Mouse (Mus musculus): ENCODE results near the gene Hcar1. TPM values are rescaled to one million over a fixed set of nuclear protein-coding genes. Genes with fewer than 3 reads are reported as not detected.

Gene Hcar1
- polyA plus RNA-seq, 2 experiments, result 0.21 to 0.52 TPM

GRCm38 (mm10) chr5:123842221-123842934, 37.4 kb downstream of the Hcar1 start:
- 69% methylated on average over 11 of the region's 11 CpGs for WGBS
- ATAC-seq (ENCODE audit: low FRiP score, low read depth), result no peak
- TF ChIP-seq POLR2A (IDR thresholded peaks at IDR 0.05; ENCODE audit: borderline replicate concordance, extremely low read depth, insufficient read depth, insufficient read length), result no peak
- no peak for DNase-seq (ENCODE audit: low spot score)
- no peaks in the 10 kb centered on the region for H3K27me3 ChIP-seq (ENCODE audit: control insufficient read depth, insufficient read depth, low read length)
- no peak overlapping the region for H3K4me2 ChIP-seq (replicated peaks; ENCODE audit: low read depth, low read length, severe bottlenecking)
- H3K4me3 ChIP-seq (replicated peaks; ENCODE audit: low read length), result no peak overlapping the region
- no peaks in the 10 kb centered on the region for H3K4me1 ChIP-seq (ENCODE audit: control insufficient read depth, insufficient read depth, low read length)
- no peak overlapping the region for H3K9ac ChIP-seq (ENCODE audit: low read depth, low read length, severe bottlenecking)
- no peaks in the 10 kb centered on the region for H3K9me3 ChIP-seq (ENCODE audit: control insufficient read depth, low read length)
- no peaks in the 10 kb centered on the region for H3K36me3 ChIP-seq (ENCODE audit: control insufficient read depth, insufficient read depth, low read length)
- no peak overlapping the region for H3K27ac ChIP-seq (replicated peaks; ENCODE audit: low read depth, low read length)

GRCm38 (mm10) chr5:123837371-123837770, 42.4 kb downstream of the Hcar1 start:
- 0 out of 2 replicates have a peak overlapping the region, but pooled peaks have one; percentile 17 for H3K9ac ChIP-seq (ENCODE audit: low read depth, low read length, severe bottlenecking)

DNA sequence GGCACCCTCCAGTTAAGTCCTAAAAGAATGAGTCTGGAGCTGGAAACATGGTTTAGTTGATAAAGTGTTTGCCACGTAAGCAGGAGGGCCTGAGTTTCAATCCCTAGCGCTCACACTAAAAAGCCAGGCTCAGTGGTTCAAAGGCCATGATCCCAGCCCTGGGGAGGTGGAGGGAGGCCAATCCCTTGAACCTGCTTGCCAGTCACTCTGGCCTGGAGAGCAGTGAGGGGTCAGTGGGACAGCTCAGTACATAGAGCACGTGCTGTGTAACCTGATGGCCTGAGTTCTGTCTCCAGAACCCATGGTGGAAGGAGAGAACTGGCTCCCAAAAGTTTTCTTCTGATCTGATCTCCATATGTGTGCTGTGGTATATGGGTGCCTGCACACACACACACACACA, 45.0 kb downstream of the Hcar1 start:
- no peak for TF ChIP-seq POLR2A (IDR thresholded peaks at IDR 0.05; ENCODE audit: borderline replicate concordance, extremely low read depth, insufficient read depth, insufficient read length)
- H3K9ac ChIP-seq (ENCODE audit: low read depth, low read length, severe bottlenecking), result no peak overlapping the region
- ATAC-seq (ENCODE audit: low FRiP score, low read depth), result no peak
- H3K4me3 ChIP-seq (replicated peaks; ENCODE audit: low read length), result no peak overlapping the region
- 91% methylated on average over 3 of the region's 3 CpGs for WGBS
- no peaks in the 10 kb centered on the region for H3K27me3 ChIP-seq (ENCODE audit: control insufficient read depth, insufficient read depth, low read length)
- no peak for DNase-seq (ENCODE audit: low spot score)
- H3K9me3 ChIP-seq (ENCODE audit: control insufficient read depth, low read length), result no peaks in the 10 kb centered on the region
- no peak overlapping the region for H3K27ac ChIP-seq (replicated peaks; ENCODE audit: low read depth, low read length)
- H3K4me1 ChIP-seq (ENCODE audit: control insufficient read depth, insufficient read depth, low read length), result no peaks in the 10 kb centered on the region
- no peaks in the 10 kb centered on the region for H3K36me3 ChIP-seq (ENCODE audit: control insufficient read depth, insufficient read depth, low read length)
- no peak overlapping the region for H3K4me2 ChIP-seq (replicated peaks; ENCODE audit: low read depth, low read length, severe bottlenecking)

More at GRCm38 (mm10) chr5:123837371-123837770, 42.4 kb downstream of the Hcar1 start:
- no peaks in the 10 kb centered on the region for H3K4me1 ChIP-seq (ENCODE audit: control insufficient read depth, insufficient read depth, low read length)
- no peaks in the 10 kb centered on the region for H3K9me3 ChIP-seq (ENCODE audit: control insufficient read depth, low read length)
- no peak for ATAC-seq (ENCODE audit: low FRiP score, low read depth)
- H3K4me2 ChIP-seq (replicated peaks; ENCODE audit: low read depth, low read length, severe bottlenecking), result no peak overlapping the region
- no peak for DNase-seq (ENCODE audit: low spot score)
- WGBS, result 55% methylated on average over 4 of the region's 4 CpGs
- no peaks in the 10 kb centered on the region for H3K36me3 ChIP-seq (ENCODE audit: control insufficient read depth, insufficient read depth, low read length)
- H3K4me3 ChIP-seq (replicated peaks; ENCODE audit: low read length), result no peak overlapping the region
- no peak for TF ChIP-seq POLR2A (IDR thresholded peaks at IDR 0.05; ENCODE audit: borderline replicate concordance, extremely low read depth, insufficient read depth, insufficient read length)
- H3K27me3 ChIP-seq (ENCODE audit: control insufficient read depth, insufficient read depth, low read length), result no peaks in the 10 kb centered on the region
- H3K27ac ChIP-seq (replicated peaks; ENCODE audit: low read depth, low read length), result no peak overlapping the region

DNA sequence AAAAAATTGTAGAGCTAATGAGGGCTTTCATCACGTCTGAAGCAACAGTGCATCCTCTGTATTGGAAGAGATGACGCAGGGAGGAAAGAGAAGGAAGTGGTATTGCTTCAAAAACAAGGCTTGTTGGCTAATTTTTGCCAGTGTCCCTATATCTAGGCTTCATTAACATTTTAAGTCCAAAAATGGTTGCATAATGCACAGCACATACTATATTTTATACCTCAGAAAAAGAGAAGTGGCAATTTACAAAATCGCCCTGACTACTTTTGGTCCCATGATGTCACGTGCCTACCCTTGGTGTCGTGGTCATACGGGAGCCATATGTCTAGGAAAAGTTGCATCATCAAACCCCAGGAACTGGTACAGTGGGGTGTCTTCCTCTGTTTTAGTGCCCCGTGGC, 47.5 kb downstream of the Hcar1 start:
- no peak overlapping the region for H3K27ac ChIP-seq (replicated peaks; ENCODE audit: low read depth, low read length)
- ATAC-seq (ENCODE audit: low FRiP score, low read depth) (no peak), DNase-seq (ENCODE audit: low spot score) (no peak)
- no peak overlapping the region for H3K4me2 ChIP-seq (replicated peaks; ENCODE audit: low read depth, low read length, severe bottlenecking)
- H3K4me1 ChIP-seq (ENCODE audit: control insufficient read depth, insufficient read depth, low read length), result 0 out of 2 replicates have a peak, but pooled peaks cover 5% of the 10 kb centered on the region
- H3K27me3 ChIP-seq (ENCODE audit: control insufficient read depth, insufficient read depth, low read length), result no peaks in the 10 kb centered on the region
- no peak overlapping the region for H3K9ac ChIP-seq (ENCODE audit: low read depth, low read length, severe bottlenecking)
- no peaks in the 10 kb centered on the region for H3K36me3 ChIP-seq (ENCODE audit: control insufficient read depth, insufficient read depth, low read length)
- H3K4me3 ChIP-seq (replicated peaks; ENCODE audit: low read length), result no peak overlapping the region
- WGBS, result 84% methylated on average over 7 of the region's 7 CpGs
- TF ChIP-seq POLR2A (IDR thresholded peaks at IDR 0.05; ENCODE audit: borderline replicate concordance, extremely low read depth, insufficient read depth, insufficient read length), result no peak
- H3K9me3 ChIP-seq (ENCODE audit: control insufficient read depth, low read length), result no peaks in the 10 kb centered on the region

- 0 out of 2 replicates have a peak overlapping the region, but pooled peaks have one; percentile 21 for H3K9ac ChIP-seq (ENCODE audit: low read depth, low read length, severe bottlenecking)
- H3K4me3 ChIP-seq (replicated peaks; ENCODE audit: low read length), result no peak overlapping the region
- no peak overlapping the region for H3K4me2 ChIP-seq (replicated peaks; ENCODE audit: low read depth, low read length, severe bottlenecking)
- ATAC-seq (ENCODE audit: low FRiP score, low read depth) (no peak), DNase-seq (ENCODE audit: low spot score) (no peak)
- TF ChIP-seq POLR2A (IDR thresholded peaks at IDR 0.05; ENCODE audit: borderline replicate concordance, extremely low read depth, insufficient read depth, insufficient read length), result no peak
- no peaks in the 10 kb centered on the region for H3K27me3 ChIP-seq (ENCODE audit: control insufficient read depth, insufficient read depth, low read length)
- 48% methylated on average over 6 of the region's 6 CpGs for WGBS
- 0 out of 2 replicates have a peak, but pooled peaks cover 5% of the 10 kb centered on the region for H3K4me1 ChIP-seq (ENCODE audit: control insufficient read depth, insufficient read depth, low read length)
- H3K27ac ChIP-seq (replicated peaks; ENCODE audit: low read depth, low read length), result no peak overlapping the region
- no peaks in the 10 kb centered on the region for H3K9me3 ChIP-seq (ENCODE audit: control insufficient read depth, low read length)
- no peaks in the 10 kb centered on the region for H3K36me3 ChIP-seq (ENCODE audit: control insufficient read depth, insufficient read depth, low read length)
Measured at GRCm38 (mm10) chr5:123827659-123828091, 52.1 kb downstream of the Hcar1 start.

Other genes with a start within 250 kb of the Hcar1 start
- 33.4 and 33.7 TPM in 2 replicates for gene Clip1, start 195.4 kb downstream of the Hcar1 start, polyA plus RNA-seq (2012; rRNA removed)
- 35.2 and 37.1 TPM in 2 replicates for gene Clip1, start 195.4 kb downstream of the Hcar1 start, polyA plus RNA-seq (2014; fragmentation: Nextera tagmentation; extraction: Ambion mirVana)
- 84.5 and 86.9 TPM in 2 replicates for gene Zcchc8, start 158.9 kb downstream of the Hcar1 start, polyA plus RNA-seq (2012; rRNA removed)
- gene Zcchc8, start 158.9 kb downstream of the Hcar1 start, polyA plus RNA-seq (2014; fragmentation: Nextera tagmentation; extraction: Ambion mirVana), result 70.9 and 76.1 TPM in 2 replicates
- gene Rsrc2, start 130.6 kb downstream of the Hcar1 start, polyA plus RNA-seq (2012; rRNA removed), result 76.3 and 120 TPM in 2 replicates
- gene Rsrc2, start 130.6 kb downstream of the Hcar1 start, polyA plus RNA-seq (2014; fragmentation: Nextera tagmentation; extraction: Ambion mirVana), result 113 and 124 TPM in 2 replicates
- 30.6 and 31.2 TPM in 2 replicates for gene Kntc1, start 130.3 kb downstream of the Hcar1 start, polyA plus RNA-seq (2012; rRNA removed)
- gene Kntc1, start 130.3 kb downstream of the Hcar1 start, polyA plus RNA-seq (2014; fragmentation: Nextera tagmentation; extraction: Ambion mirVana), result 26.0 and 30.2 TPM in 2 replicates
- gene Hcar2, start 14.5 kb downstream of the Hcar1 start, polyA plus RNA-seq (2012; rRNA removed), result 1.8 and 2.5 TPM in 2 replicates
- gene Hcar2, start 14.5 kb downstream of the Hcar1 start, polyA plus RNA-seq (2014; fragmentation: Nextera tagmentation; extraction: Ambion mirVana), result 2.4 and 4.2 TPM in 2 replicates
- 33.1 and 64.5 TPM in 2 replicates for gene Denr, start 27.2 kb upstream of the Hcar1 start, polyA plus RNA-seq (2012; rRNA removed)
- 121 and 126 TPM in 2 replicates for gene Denr, start 27.2 kb upstream of the Hcar1 start, polyA plus RNA-seq (2014; fragmentation: Nextera tagmentation; extraction: Ambion mirVana)
- gene Gm43518, start 47.4 kb upstream of the Hcar1 start, polyA plus RNA-seq (2012; rRNA removed), result 0.90 and 2.1 TPM in 2 replicates
- 2.2 and 2.4 TPM in 2 replicates for gene Gm43518, start 47.4 kb upstream of the Hcar1 start, polyA plus RNA-seq (2014; fragmentation: Nextera tagmentation; extraction: Ambion mirVana)
- 9.2 and 9.5 TPM in 2 replicates for gene Ccdc62, start 50.7 kb upstream of the Hcar1 start, polyA plus RNA-seq (2012; rRNA removed)
- 4.0 and 6.6 TPM in 2 replicates for gene Ccdc62, start 50.7 kb upstream of the Hcar1 start, polyA plus RNA-seq (2014; fragmentation: Nextera tagmentation; extraction: Ambion mirVana)
- 10.6 and 12.3 TPM in 2 replicates for gene Hip1r, start 93.6 kb upstream of the Hcar1 start, polyA plus RNA-seq (2012; rRNA removed)
- gene Hip1r, start 93.6 kb upstream of the Hcar1 start, polyA plus RNA-seq (2014; fragmentation: Nextera tagmentation; extraction: Ambion mirVana), result 8.7 and 9.9 TPM in 2 replicates
- 44.2 and 54.9 TPM in 2 replicates for gene Vps37b, start 152.2 kb upstream of the Hcar1 start, polyA plus RNA-seq (2012; rRNA removed)
- gene Vps37b, start 152.2 kb upstream of the Hcar1 start, polyA plus RNA-seq (2014; fragmentation: Nextera tagmentation; extraction: Ambion mirVana), result 29.3 and 34.4 TPM in 2 replicates
- 2.6 and 3.8 TPM in 2 replicates for gene Abcb9, start 215.8 kb upstream of the Hcar1 start, polyA plus RNA-seq (2012; rRNA removed)
- 2.2 and 3.4 TPM in 2 replicates for gene Abcb9, start 215.8 kb upstream of the Hcar1 start, polyA plus RNA-seq (2014; fragmentation: Nextera tagmentation; extraction: Ambion mirVana)
- gene Ogfod2, start 232.3 kb upstream of the Hcar1 start, polyA plus RNA-seq (2012; rRNA removed), result 26.5 and 42.0 TPM in 2 replicates
- gene Ogfod2, start 232.3 kb upstream of the Hcar1 start, polyA plus RNA-seq (2014; fragmentation: Nextera tagmentation; extraction: Ambion mirVana), result 14.2 and 16.4 TPM in 2 replicates
- 67.6 and 95.1 TPM in 2 replicates for gene Arl6ip4, start 236.1 kb upstream of the Hcar1 start, polyA plus RNA-seq (2012; rRNA removed)
- 88.3 and 94.9 TPM in 2 replicates for gene Arl6ip4, start 236.1 kb upstream of the Hcar1 start, polyA plus RNA-seq (2014; fragmentation: Nextera tagmentation; extraction: Ambion mirVana)